Mouse (Mus musculus) thymus, adult 2 months (tissue): Measurements from ENCODE around the gene Stx6. TPM values are rescaled to one million over a fixed set of nuclear protein-coding genes. Genes with fewer than 3 reads are reported as not detected.

Experiments
- DNase-seq: peaks from one replicate; pipeline ENCODE4 v3.0.0; 2021
- H3K27ac ChIP-seq: fragments of 200-500 bp; 2 replicates; pipeline ENCODE4 v1.5.1; 2012; ENCODE audit warnings: low read length, control low read depth; ENCODE audit not compliant: control insufficient read depth, insufficient read depth
- H3K27me3 ChIP-seq: fragments of 200-500 bp; 2 replicates; pipeline ENCODE4 v1.6.1; 2012; ENCODE audit warnings: mild to moderate bottlenecking, low read length, moderate library complexity, mixed read lengths; ENCODE audit not compliant: control insufficient read depth, insufficient read depth
- H3K36me3 ChIP-seq: fragments of 200-500 bp; 2 replicates; pipeline ENCODE4 v1.6.1; 2012; ENCODE audit warnings: mild to moderate bottlenecking, low read length, moderate library complexity; ENCODE audit not compliant: control insufficient read depth, insufficient read depth
- H3K4me1 ChIP-seq: fragments of 200-500 bp; replicated peaks from 2 replicates; pipeline ENCODE4 v1.6.1; 2012; ENCODE audit warnings: low read length; ENCODE audit not compliant: control insufficient read depth, insufficient read depth
- H3K4me3 ChIP-seq: fragments of 200-500 bp; 2 replicates; pipeline ENCODE4 v1.5.1; 2012; ENCODE audit warnings: mild to moderate bottlenecking, low read length, control low read depth, moderate library complexity; ENCODE audit not compliant: control insufficient read depth, insufficient read depth
- CTCF ChIP-seq: fragments of 200-500 bp; IDR thresholded peaks from 2 replicates; pipeline ENCODE4 v1.5.1; 2012; ENCODE audit warnings: mild to moderate bottlenecking, control low read depth, low read length, moderate library complexity, borderline replicate concordance; ENCODE audit not compliant: control insufficient read depth, poor library complexity, insufficient read depth; ENCODE audit errors: extremely low read depth
- POLR2A ChIP-seq: fragments of 200-500 bp; IDR thresholded peaks from 2 replicates; pipeline ENCODE4 v1.6.1; 2012; ENCODE audit warnings: mild to moderate bottlenecking, low read length, control low read depth, moderate library complexity; ENCODE audit not compliant: control insufficient read depth, poor library complexity, insufficient read depth; ENCODE audit errors: extremely low read depth
- WGBS: fragments of 180-500 bp; shearing (Covaris S2); methylation state at CpG from one replicate; pipeline ENCODE4 v1.1.7; 2018; 5-methylcytosine and 5-hydroxymethylcytosine counted together
- polyA plus RNA-seq: library from polyadenylated mRNA; depleted of rRNA; stranded (reverse); fragments of >200 nt; gene quantifications from 2 replicates; pipeline ENCODE4 v1.2.3, GENCODE M21; 2012

The Stx6 gene
- polyA plus RNA-seq, 1 experiment = 232 TPM

DNA sequence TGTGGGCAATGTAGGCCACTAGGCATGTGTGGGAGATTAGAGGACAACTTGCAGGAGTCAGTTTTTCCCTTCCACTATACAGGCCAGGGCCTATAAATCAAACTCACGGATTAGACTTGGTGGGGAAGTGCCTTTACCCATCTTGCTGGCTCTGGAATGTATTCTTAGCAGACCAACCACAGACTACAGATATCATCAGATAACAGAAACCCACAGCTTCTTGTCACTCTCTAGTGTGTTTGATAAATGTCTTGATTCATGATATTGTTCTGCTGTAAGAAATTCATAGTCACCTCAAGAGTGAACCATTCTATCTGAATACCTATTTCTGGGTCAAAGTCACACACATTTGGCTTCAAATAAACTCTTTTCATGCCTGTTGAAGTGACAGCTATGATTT, 38.8 kb upstream of the Stx6 start:
- no peak for TF ChIP-seq CTCF
- no peak for TF ChIP-seq POLR2A
- H3K4me3 ChIP-seq = no peak overlapping the region
- no peaks in the 10 kb centered on the region for H3K36me3 ChIP-seq
- no peak for DNase-seq
- 76% methylated on average over 1 of the region's 1 CpGs for WGBS
- H3K4me1 ChIP-seq = no peaks in the 10 kb centered on the region
- H3K27me3 ChIP-seq = no peaks in the 10 kb centered on the region
- H3K27ac ChIP-seq = no peak overlapping the region

DNA sequence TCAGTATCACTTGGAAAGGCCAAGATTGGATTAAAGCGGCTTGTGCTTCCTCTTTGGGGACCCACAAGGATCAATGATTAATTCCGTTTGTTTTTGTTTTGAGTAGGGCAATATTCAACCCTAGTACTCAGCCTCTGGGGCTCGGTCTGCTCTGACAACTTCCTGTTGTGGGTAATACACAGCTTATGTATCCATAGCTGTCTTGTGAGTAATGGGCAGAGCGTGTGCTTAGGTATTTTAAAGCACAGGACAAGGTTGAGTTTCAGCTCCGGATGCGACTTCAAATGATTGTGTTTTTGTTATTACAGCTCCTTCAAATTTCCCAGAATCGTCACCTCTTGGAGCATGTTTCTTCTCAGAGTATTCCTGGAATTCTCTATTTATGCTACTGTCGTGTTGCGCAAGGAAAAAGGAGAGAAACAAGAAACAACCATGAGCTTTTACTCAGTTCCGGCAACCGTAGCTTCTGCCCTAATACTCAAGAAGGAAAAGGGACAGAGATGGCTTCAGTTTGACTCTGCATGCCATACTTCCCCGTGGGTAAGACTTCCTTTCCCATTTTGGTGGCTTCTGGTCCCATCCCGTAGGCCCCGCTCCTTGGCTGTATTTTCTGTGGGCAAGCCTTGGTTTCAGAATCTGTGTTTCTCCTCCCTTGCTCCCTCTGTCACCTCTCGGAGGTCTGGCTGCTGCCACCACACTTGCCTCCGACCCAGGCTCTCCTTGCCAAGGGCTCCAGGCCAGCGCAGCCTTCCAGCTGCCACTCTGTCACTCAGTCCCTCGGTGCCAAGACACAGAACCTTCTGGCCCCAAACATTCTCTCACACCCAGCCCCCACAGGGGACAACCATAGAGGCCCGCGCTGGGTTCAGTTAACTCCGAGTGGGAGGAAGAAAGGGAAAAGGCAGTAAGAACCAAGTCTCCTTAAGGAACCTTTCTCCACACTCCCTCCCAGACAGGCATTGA, 36.3 kb upstream of the Stx6 start:
- Histone ChIP-seq H3K4me1 (no peaks in the 10 kb centered on the region), H3K27me3 (no peaks in the 10 kb centered on the region), H3K4me3 (no peak overlapping the region), H3K27ac (no peak overlapping the region), H3K36me3 (no peaks in the 10 kb centered on the region; the same call in 1 of the 2 replicates)
- 87% methylated on average over 21 of the region's 21 CpGs for WGBS
- DNase-seq = no peak
- TF ChIP-seq POLR2A (no peak), CTCF (no peak)

DNA sequence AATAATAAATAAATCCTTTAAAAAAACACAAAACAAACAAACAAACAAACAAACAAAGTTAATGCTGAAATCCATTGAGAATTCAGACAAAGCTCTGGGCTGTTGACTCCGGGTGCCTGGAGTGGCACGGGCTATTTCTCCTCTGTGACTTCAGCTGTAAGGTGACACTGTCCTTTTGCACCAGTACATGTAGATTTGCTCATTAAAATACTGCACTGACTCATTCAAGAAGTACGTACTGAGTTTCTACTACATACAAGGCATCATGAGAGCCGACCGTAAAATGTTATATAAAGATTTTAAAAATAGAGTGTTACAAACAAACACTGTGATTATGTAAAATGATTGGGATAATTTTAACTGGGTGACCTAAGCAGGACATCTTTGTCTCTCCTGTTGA, 34.1 kb upstream of the Stx6 start:
- Histone ChIP-seq H3K27me3 (no peaks in the 10 kb centered on the region), H3K27ac (no peak overlapping the region), H3K4me3 (no peak overlapping the region), H3K36me3 (peaks cover 16% of the 10 kb centered on the region), H3K4me1 (no peaks in the 10 kb centered on the region)
- no peak for DNase-seq
- WGBS = 96% methylated on average over 5 of the region's 5 CpGs
- TF ChIP-seq POLR2A = no peak
- TF ChIP-seq CTCF = no peak

DNA sequence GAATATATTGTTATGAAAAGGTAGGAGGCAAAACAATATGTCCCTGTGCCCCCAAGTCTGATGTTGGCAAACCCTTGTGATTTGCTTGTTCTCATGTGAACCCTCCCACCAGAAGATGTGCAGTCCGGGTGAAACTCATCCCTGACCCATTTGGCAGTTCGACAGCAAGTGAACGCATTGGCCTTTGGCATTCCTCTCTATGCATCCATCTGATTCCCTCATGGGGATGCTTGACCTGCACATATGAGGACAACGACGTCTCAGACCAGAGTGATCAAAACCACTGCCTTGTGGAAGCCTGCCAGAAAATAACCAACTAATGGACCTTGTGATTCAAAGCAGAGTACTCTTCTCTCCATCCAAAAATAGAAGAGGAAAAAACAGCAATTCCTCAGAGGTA, 31.8 kb upstream of the Stx6 start:
- H3K4me1 ChIP-seq = no peaks in the 10 kb centered on the region
- DNase-seq = no peak
- peaks cover 37% of the 10 kb centered on the region for H3K36me3 ChIP-seq
- TF ChIP-seq CTCF (no peak), POLR2A (no peak)
- 93% methylated on average over 5 of the region's 5 CpGs for WGBS
- no peak overlapping the region for H3K27ac ChIP-seq
- no peaks in the 10 kb centered on the region for H3K27me3 ChIP-seq
- no peak overlapping the region for H3K4me3 ChIP-seq

DNA sequence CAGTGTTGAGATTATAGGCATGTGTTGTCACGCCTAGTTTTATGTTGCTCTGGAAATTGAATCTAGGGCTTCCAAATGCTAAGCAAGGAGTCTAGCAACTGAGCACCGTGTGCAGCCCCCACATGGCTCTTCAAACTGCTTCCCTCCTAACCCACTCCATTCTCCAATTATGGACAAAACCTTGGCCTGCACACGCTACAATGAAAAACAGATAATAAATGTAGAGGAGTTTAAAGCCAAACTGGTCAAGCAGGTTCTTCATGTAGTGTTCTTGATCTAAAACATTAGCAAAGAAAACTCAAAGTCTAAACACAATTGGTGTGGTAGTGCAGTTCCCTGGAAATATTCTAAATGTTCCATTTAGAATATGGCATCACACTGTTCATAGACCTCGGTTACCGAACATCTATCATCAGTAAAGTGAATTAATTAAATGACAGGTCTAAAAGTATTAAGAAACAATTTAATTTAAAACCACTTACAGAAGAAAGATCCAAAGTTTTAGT, 31.0 kb upstream of the Stx6 start:
- 95% methylated on average over 5 of the region's 5 CpGs for WGBS
- no peak overlapping the region for H3K27ac ChIP-seq
- no peak overlapping the region for H3K4me3 ChIP-seq
- DNase-seq = no peak
- TF ChIP-seq POLR2A (no peak), CTCF (no peak)
- H3K36me3 ChIP-seq = peaks cover 43% of the 10 kb centered on the region
- H3K4me1 ChIP-seq = no peaks in the 10 kb centered on the region
- no peaks in the 10 kb centered on the region for H3K27me3 ChIP-seq

DNA sequence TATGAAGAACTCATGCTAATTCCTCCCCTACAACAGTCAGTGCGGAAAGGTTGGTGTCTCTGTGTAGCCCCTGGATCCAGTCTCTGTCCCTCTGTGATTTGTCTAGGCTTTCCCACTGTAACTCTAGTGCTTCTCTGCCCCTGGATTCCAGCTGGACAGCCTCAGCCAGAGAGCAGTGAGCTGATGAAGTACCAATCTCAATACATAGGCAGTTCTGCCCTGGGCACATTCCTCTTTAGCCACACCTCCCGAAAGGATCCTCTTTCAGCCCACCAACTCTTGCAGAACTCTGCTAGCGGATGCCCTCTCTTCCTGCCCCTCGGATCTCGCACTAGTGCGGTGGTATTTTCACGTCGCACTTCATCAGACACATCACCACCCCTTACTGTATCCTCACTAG, 23.6 kb upstream of the Stx6 start:
- no peak for DNase-seq
- 92% methylated on average over 8 of the region's 8 CpGs for WGBS
- no peaks in the 10 kb centered on the region; the same call in 1 of the 2 replicates for H3K4me1 ChIP-seq
- no peak overlapping the region for H3K4me3 ChIP-seq
- TF ChIP-seq POLR2A = no peak
- TF ChIP-seq CTCF = no peak
- peaks cover 72% of the 10 kb centered on the region for H3K36me3 ChIP-seq
- no peak overlapping the region for H3K27ac ChIP-seq
- no peaks in the 10 kb centered on the region for H3K27me3 ChIP-seq
